Mouse (Mus musculus) limb, embryonic 15.5 days (tissue): ENCODE data around the gene Itch. TPM values are rescaled to one million over a fixed set of nuclear protein-coding genes. Genes with fewer than 3 reads are reported as not detected.
"Not testable (repeated sequence)": the region's sequence is repeated elsewhere in the genome, so short reads cannot be mapped to it uniquely, and the experiment has no call there.

ENCODE experiments used
- ATAC-seq: fragments of 200-750 bp; cut with Nextera tagmentation; 2 replicates; pipeline ENCODE4 v1.8.0; 2017; ENCODE audit warnings: low read depth, moderate TSS enrichment; ENCODE audit not compliant: insufficient number of reproducible peaks, low FRiP score, low TSS enrichment
- H3K27ac ChIP-seq: fragments of 300-500 bp; sonication (generic); 2 replicates; pipeline ENCODE4 v1.5.1; 2015; ENCODE audit warnings: moderate library complexity, mild to moderate bottlenecking, inconsistent platforms
- H3K27me3 ChIP-seq: fragments of 300-500 bp; sonication (generic); 2 replicates; pipeline ENCODE4 v1.6.1; 2015; ENCODE audit warnings: inconsistent platforms
- H3K36me3 ChIP-seq: fragments of 300-500 bp; sonication (generic); 2 replicates; pipeline ENCODE4 v1.6.1; 2015; ENCODE audit warnings: inconsistent platforms
- H3K4me1 ChIP-seq: fragments of 300-500 bp; sonication (generic); 2 replicates; pipeline ENCODE4 v1.6.1; 2015; ENCODE audit warnings: inconsistent platforms
- H3K4me2 ChIP-seq: fragments of 300-500 bp; sonication (generic); 2 replicates; pipeline ENCODE4 v1.6.1; 2015; ENCODE audit warnings: mild to moderate bottlenecking, inconsistent platforms
- H3K4me3 ChIP-seq: fragments of 300-500 bp; sonication (generic); 2 replicates; pipeline ENCODE4 v1.5.1; 2015; ENCODE audit warnings: mild to moderate bottlenecking, inconsistent platforms
- H3K9ac ChIP-seq: fragments of 300-500 bp; sonication (generic); 2 replicates; pipeline ENCODE4 v1.6.1; 2015; ENCODE audit warnings: inconsistent platforms
- H3K9me3 ChIP-seq: fragments of 300-500 bp; sonication (generic); 2 replicates; pipeline ENCODE4 v1.6.1; 2016; ENCODE audit warnings: inconsistent platforms
- WGBS: fragments of 180-500 bp; shearing (Covaris S2); methylation state at CpG from one replicate; pipeline ENCODE4 v1.1.7; 2015; 5-methylcytosine and 5-hydroxymethylcytosine counted together
- polyA plus RNA-seq: library from polyadenylated mRNA; unstranded; fragments of >200 nt; fragmentation: Nextera tagmentation; extraction: Ambion mirVana; gene quantifications from 2 replicates; pipeline ENCODE4 v1.2.1, GENCODE M21; 2015

Gene Itch
- polyA plus RNA-seq, 1 experiment from 2014 or later, result 54.9 TPM

GRCm38 (mm10) chr2:155101761-155102181 is 31.5 kb upstream of the Itch start:
- Histone ChIP-seq H3K4me1 (no peaks in the 10 kb centered on the region), H3K4me2 (no peak overlapping the region), H3K9ac (no peak overlapping the region), H3K27ac (no peak overlapping the region), H3K27me3 (no peaks in the 10 kb centered on the region), H3K9me3 (no peaks in the 10 kb centered on the region), H3K4me3 (no peak overlapping the region), H3K36me3 (no peaks in the 10 kb centered on the region)
- WGBS, result 57% methylated on average over 6 of the region's 6 CpGs
- ATAC-seq, result no peak

GRCm38 (mm10) chr2:155103607-155104006 is 29.7 kb upstream of the Itch start:
- H3K4me1 ChIP-seq, result no peaks in the 10 kb centered on the region
- ATAC-seq, result no peak
- 86% methylated on average over 6 of the region's 6 CpGs for WGBS
- no peak overlapping the region for H3K9ac ChIP-seq
- no peak overlapping the region for H3K4me2 ChIP-seq
- H3K27ac ChIP-seq, result no peak overlapping the region
- H3K36me3 ChIP-seq, result no peaks in the 10 kb centered on the region
- H3K9me3 ChIP-seq, result no peaks in the 10 kb centered on the region
- no peaks in the 10 kb centered on the region for H3K27me3 ChIP-seq
- no peak overlapping the region for H3K4me3 ChIP-seq

DNA sequence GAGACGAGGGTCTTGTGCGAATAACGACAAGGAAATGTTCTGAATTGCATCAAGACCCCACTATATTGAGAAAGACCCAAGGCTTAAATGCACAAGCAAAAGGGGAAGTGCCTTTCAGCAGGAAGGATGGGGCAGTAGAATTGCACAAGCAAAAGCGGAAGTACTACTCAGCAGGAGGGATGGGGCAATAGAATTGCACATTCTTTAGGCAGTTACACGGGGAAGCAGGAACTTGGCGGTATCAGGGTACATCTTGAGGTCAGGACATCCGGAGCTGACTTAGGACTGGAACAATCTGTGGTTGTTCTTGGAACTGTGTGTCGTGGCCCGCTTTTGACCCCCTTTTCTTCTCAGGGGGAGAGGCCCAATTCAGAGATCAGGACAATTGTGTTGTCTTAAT is 26.0 kb upstream of the Itch start:
- H3K9ac ChIP-seq, H3K4me1 ChIP-seq, H3K4me2 ChIP-seq, ATAC-seq, H3K27ac ChIP-seq, H3K9me3 ChIP-seq, H3K4me3 ChIP-seq, H3K27me3 ChIP-seq, H3K36me3 ChIP-seq: not testable (repeated sequence)
- WGBS, result 86% methylated on average over 9 of the region's 9 CpGs

DNA sequence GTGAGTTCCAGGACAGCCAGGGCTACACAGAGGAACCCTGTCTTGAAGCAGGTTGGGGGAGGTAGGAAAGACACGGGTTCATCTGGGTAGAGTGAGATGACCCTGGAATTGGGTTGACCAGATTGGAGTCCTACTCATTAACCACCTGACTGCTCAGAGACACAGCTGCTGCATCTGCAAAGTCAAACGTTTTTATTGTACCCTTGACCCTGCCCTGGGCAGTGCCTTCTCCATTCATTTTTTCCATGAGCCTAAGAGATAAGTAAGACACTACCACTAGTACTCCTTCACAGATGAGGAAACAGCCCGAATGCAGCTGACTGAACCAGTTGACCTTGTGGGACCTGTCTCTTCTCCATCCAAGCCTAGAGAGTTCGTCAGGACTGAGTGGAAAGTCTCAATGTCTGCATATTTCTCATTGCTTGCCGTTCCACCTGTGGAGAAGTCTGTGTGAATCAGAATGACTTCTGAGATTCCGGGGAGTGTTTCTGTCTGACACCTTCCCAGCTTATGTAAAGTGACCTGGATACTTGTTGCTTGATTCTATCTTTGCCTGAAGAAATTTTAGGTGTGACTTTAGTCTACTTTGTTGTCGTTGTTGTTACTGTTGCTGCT is 18.0 kb upstream of the Itch start:
- Histone ChIP-seq H3K27ac (no peak overlapping the region), H3K9ac (no peak overlapping the region), H3K9me3 (0 out of 2 replicates have a peak, but pooled peaks cover 3% of the 10 kb centered on the region), H3K4me2 (no peak overlapping the region), H3K36me3 (no peaks in the 10 kb centered on the region), H3K27me3 (no peaks in the 10 kb centered on the region), H3K4me3 (no peak overlapping the region), H3K4me1 (no peaks in the 10 kb centered on the region)
- ATAC-seq, result no peak
- 66% methylated on average over 7 of the region's 7 CpGs for WGBS

DNA sequence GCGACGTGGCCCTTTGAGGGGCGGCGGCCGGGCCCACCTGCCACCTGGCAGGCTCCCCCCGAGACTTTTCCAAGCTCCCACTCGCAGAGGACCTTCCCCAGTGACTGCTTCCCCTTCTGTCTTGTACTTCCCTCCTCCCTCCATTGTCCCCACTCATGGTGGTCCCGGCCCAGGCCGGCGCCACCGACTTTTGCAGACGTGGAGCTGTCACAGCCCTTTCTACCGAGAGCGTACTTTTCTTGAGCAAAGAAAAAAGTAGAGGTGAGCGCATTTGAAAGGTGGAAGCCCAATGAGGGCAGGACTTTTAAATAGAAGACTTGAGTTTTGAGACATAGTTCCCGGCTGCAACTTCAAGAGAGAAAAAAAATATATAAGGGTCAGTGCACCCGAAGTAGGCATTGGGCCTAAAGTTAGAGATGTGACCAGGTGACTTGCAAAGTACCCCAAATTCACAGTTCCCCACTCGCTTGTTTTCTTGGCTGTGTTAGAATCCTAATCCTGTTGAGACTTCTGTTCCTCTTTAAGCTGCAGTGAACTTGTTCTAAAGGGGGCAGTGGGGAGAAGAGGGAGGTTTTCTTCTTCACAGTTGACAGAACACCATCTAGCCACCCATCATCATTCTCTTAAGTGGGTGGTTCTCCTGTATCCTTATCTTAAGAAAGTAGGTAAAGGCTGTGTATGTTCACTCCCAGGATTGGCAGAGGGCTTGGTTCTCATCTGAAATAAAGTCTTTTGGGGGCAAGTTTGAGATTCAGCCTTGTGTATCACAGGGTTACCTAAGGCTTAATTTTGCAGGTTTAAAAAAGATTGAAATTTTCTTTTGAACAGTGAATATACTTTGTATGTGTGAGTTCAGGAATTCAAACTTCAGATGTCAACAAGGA is 910 bp downstream of the Itch start:
- peaks cover 14% of the 10 kb centered on the region for H3K36me3 ChIP-seq
- peaks cover 17% of the 10 kb centered on the region for H3K4me1 ChIP-seq
- ATAC-seq, result no peak
- peak overlapping the region; percentile 52 for H3K4me2 ChIP-seq
- peak overlapping the region; percentile 91 for H3K27ac ChIP-seq
- peak overlapping the region; percentile 90 for H3K9ac ChIP-seq
- no peaks in the 10 kb centered on the region for H3K9me3 ChIP-seq
- under 1% methylated on average over 14 of the region's 18 CpGs for WGBS
- H3K4me3 ChIP-seq, result peak overlapping the region; percentile 92
- no peaks in the 10 kb centered on the region for H3K27me3 ChIP-seq

DNA sequence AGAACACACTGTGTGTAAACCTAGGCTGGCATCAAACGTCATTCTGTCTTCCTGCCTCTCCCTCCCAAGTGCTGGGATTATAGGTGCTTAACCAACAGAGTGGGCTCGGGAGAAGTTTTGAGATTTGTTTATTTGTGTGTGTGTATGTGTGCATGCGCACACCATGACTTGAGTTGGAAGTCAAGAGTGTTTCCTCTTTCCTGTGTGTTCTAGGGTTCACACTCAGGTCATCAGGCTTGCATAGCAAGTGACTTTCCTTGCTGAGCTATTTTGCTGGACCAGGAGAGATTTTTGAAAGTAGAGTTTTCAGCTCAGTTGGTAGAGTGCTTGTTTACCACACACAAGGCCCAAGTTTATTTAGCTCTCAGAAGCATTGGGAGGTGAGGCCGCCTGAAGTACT is 1.8 kb downstream of the Itch start:
- H3K36me3 ChIP-seq, result peaks cover 17% of the 10 kb centered on the region
- no peak for ATAC-seq
- no peaks in the 10 kb centered on the region for H3K9me3 ChIP-seq
- no peak overlapping the region for H3K9ac ChIP-seq
- no peak overlapping the region for H3K27ac ChIP-seq
- peak overlapping the region; percentile 17; the same call in 1 of the 2 replicates for H3K4me3 ChIP-seq
- 60% methylated on average over 4 of the region's 4 CpGs for WGBS
- no peaks in the 10 kb centered on the region for H3K27me3 ChIP-seq
- peak overlapping the region; percentile 22; the same call in 1 of the 2 replicates for H3K4me2 ChIP-seq
- H3K4me1 ChIP-seq, result peaks cover 17% of the 10 kb centered on the region

- no peak overlapping the region for H3K9ac ChIP-seq
- peaks cover 17% of the 10 kb centered on the region for H3K4me1 ChIP-seq
- H3K27me3 ChIP-seq, result no peaks in the 10 kb centered on the region
- H3K9me3 ChIP-seq, result no peaks in the 10 kb centered on the region
- no peak for ATAC-seq
- 0 out of 2 replicates have a peak overlapping the region, but pooled peaks have one; percentile 22 for H3K4me2 ChIP-seq
- H3K4me3 ChIP-seq, result no peak overlapping the region
- 79% methylated on average over 1 of the region's 1 CpGs for WGBS
- peaks cover 22% of the 10 kb centered on the region for H3K36me3 ChIP-seq
- no peak overlapping the region for H3K27ac ChIP-seq
Observed at GRCm38 (mm10) chr2:155135534-155135933, 2.2 kb downstream of the Itch start.

GRCm38 (mm10) chr2:155140986-155141385 is 7.7 kb downstream of the Itch start:
- 95% methylated on average over 5 of the region's 5 CpGs for WGBS
- Histone ChIP-seq H3K36me3 (peaks cover 69% of the 10 kb centered on the region), H3K4me1 (peaks cover 4% of the 10 kb centered on the region), H3K27me3 (no peaks in the 10 kb centered on the region), H3K27ac (no peak overlapping the region), H3K9ac (no peak overlapping the region), H3K9me3 (no peaks in the 10 kb centered on the region), H3K4me2 (no peak overlapping the region), H3K4me3 (no peak overlapping the region)
- no peak for ATAC-seq

- Histone ChIP-seq H3K4me2 (no peak overlapping the region), H3K27me3 (no peaks in the 10 kb centered on the region), H3K9ac (no peak overlapping the region), H3K9me3 (no peaks in the 10 kb centered on the region), H3K4me3 (no peak overlapping the region), H3K27ac (no peak overlapping the region), H3K4me1 (no peaks in the 10 kb centered on the region), H3K36me3 (peaks cover 78% of the 10 kb centered on the region)
- no peak for ATAC-seq
Observed at GRCm38 (mm10) chr2:155142025-155142555, 8.8 kb downstream of the Itch start.

DNA sequence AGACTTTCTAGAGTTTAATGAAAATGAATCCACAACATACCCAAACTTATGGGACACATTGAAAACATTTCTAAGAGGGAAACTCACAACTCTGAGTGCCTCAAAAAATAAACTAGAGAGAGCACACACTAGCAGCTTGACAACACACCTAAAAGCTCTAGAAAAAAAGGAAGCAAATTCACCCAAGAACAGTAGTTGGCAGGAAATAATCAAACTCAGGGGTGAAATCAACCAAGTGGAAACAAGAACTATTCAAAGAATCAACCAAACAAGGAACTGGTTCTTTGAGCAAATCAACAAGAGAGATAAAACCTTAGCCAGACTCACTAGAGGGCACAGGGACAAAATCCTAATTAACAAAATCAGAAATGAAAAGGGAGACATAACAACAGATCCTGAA is 16.0 kb downstream of the Itch start:
- not testable (repeated sequence) for ATAC-seq, H3K9me3 ChIP-seq, H3K4me2 ChIP-seq, H3K4me3 ChIP-seq, H3K27me3 ChIP-seq, H3K9ac ChIP-seq, H3K27ac ChIP-seq, H3K4me1 ChIP-seq
- H3K36me3 ChIP-seq, result peaks cover 34% of the 10 kb centered on the region

- WGBS, result 87% methylated on average over 2 of the region's 2 CpGs
Observed at GRCm38 (mm10) chr2:155207419-155207818, 74.1 kb downstream of the Itch start.

DNA sequence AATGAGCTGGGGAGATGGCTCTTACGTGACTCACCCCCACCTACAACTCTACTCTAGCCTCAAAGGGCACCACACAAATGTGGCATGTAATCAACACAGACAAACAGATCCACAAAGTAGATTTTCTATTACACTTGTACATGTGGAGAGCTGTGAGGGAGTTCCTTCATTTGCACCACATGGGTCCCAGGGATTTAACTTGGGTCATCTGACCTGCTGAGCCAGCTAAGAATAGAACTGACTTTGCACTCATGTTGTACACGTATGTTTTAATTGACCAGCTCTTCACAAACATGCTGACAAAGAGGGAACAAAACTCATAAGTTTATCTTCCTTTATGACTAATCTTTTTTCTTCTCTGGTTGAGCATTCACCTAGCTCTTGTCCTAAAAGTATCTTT is 89.8 kb downstream of the Itch start:
- Histone ChIP-seq H3K27ac (no peak overlapping the region), H3K4me2 (no peak overlapping the region), H3K27me3 (no peaks in the 10 kb centered on the region), H3K36me3 (peaks cover 88% of the 10 kb centered on the region), H3K4me1 (no peaks in the 10 kb centered on the region), H3K9ac (no peak overlapping the region), H3K4me3 (no peak overlapping the region), H3K9me3 (no peaks in the 10 kb centered on the region)
- ATAC-seq, result no peak
- WGBS, result 83% methylated on average over 2 of the region's 2 CpGs

More at GRCm38 (mm10) chr2:155207419-155207818, 74.1 kb downstream of the Itch start:
- Histone ChIP-seq H3K4me2 (no peak overlapping the region), H3K27ac (no peak overlapping the region), H3K36me3 (peaks cover 62% of the 10 kb centered on the region), H3K27me3 (no peaks in the 10 kb centered on the region), H3K4me3 (no peak overlapping the region), H3K9ac (no peak overlapping the region), H3K4me1 (no peaks in the 10 kb centered on the region), H3K9me3 (no peaks in the 10 kb centered on the region)
- ATAC-seq, result no peak
